Mouse (Mus musculus) olfactory bulb, adult 2 months (tissue): Measurements from ENCODE around the gene Ghr.

Experiments
- CTCF ChIP-seq: fragments of 200-500 bp; IDR thresholded peaks from 2 replicates; pipeline ENCODE4 v1.5.1; 2012; ENCODE audit warnings: low read depth, mild to moderate bottlenecking, low read length, moderate library complexity; ENCODE audit not compliant: insufficient read depth
- POLR2A ChIP-seq: fragments of 200-500 bp; IDR thresholded peaks from 2 replicates; pipeline ENCODE4 v1.6.1; 2012; ENCODE audit warnings: mild to moderate bottlenecking, low read depth, low read length, moderate library complexity; ENCODE audit not compliant: insufficient read depth

DNA sequence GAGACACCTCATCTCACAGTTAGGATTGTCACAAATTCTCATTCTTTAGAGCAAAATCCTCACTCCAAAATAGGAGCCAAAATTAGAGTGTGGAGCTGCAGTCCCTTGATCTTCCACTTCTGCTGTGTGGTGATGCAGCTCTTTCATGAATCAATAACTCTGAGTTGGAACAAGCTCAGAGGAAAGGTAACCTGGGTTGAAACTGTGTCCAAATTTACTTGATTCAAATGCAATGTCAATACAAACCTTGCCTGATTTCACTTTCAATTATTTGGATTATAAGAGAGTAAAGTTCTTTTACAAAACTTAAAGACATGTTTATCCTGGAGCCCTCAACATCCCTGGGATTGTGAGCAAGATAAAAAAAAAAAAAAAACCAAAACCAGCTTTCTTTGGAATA, 260.3 kb downstream of the Ghr start:
- TF ChIP-seq POLR2A: no peak
- TF ChIP-seq CTCF: no peak
